Mouse (Mus musculus) cerebellum, adult 2 months (tissue): ENCODE results near the gene Sgcd. TPM values are rescaled to one million over a fixed set of nuclear protein-coding genes. Genes with fewer than 3 reads are reported as not detected.

ENCODE experiments used
- DNase-seq, 2 experiments: peaks; one replicate each; pipeline ENCODE4 v3.0.0; 2021
- H3K27ac ChIP-seq: fragments of 200-500 bp; 2 replicates; pipeline ENCODE4 v1.5.1; 2012; ENCODE audit warnings: low read length, control low read depth, inconsistent platforms; ENCODE audit not compliant: insufficient read depth
- H3K27me3 ChIP-seq: fragments of 200-500 bp; 2 replicates; pipeline ENCODE4 v1.6.1; 2012; ENCODE audit warnings: inconsistent platforms, mild to moderate bottlenecking, low read length, moderate library complexity; ENCODE audit not compliant: control insufficient read depth, insufficient read depth
- H3K4me1 ChIP-seq: fragments of 200-500 bp; 2 replicates; pipeline ENCODE4 v1.6.1; 2011; ENCODE audit warnings: low read length; ENCODE audit not compliant: control insufficient read depth, insufficient read depth
- H3K4me3 ChIP-seq: fragments of 200-500 bp; replicated peaks from 2 replicates; pipeline ENCODE3; 2011; ENCODE audit warnings: mild to moderate bottlenecking, low read depth, low read length, control low read depth; ENCODE audit not compliant: insufficient read depth
- CTCF ChIP-seq: fragments of 200-500 bp; IDR thresholded peaks from 2 replicates; pipeline ENCODE4 v1.5.1; 2011; ENCODE audit warnings: low read depth, mild to moderate bottlenecking, control low read depth, low read length, moderate library complexity, borderline replicate concordance; ENCODE audit not compliant: insufficient read depth
- POLR2A ChIP-seq: fragments of 200-500 bp; IDR thresholded peaks from 2 replicates; pipeline ENCODE4 v1.6.1; 2011; ENCODE audit warnings: low read length, control low read depth, borderline replicate concordance; ENCODE audit not compliant: insufficient read depth
- WGBS: fragments of 180-500 bp; shearing (Covaris S2); methylation state at CpG from one replicate; pipeline ENCODE4 v1.1.7; 2018; 5-methylcytosine and 5-hydroxymethylcytosine counted together
- polyA plus RNA-seq: library from polyadenylated mRNA; depleted of rRNA; stranded (reverse); fragments of >200 nt; gene quantifications from 2 replicates; pipeline ENCODE4 v1.2.3, GENCODE M21; 2012

Gene Sgcd
- polyA plus RNA-seq, 1 experiment: 2.6 TPM

- Histone ChIP-seq H3K4me3 (no peak overlapping the region), H3K4me1 (no peaks in the 10 kb centered on the region), H3K27ac (no peak overlapping the region), H3K27me3 (no peaks in the 10 kb centered on the region)
- peak; percentile 1 to 18 for DNase-seq
- 67% methylated on average over 1 of the region's 1 CpGs for WGBS
- TF ChIP-seq CTCF: peak; percentile 54
- no peak for TF ChIP-seq POLR2A
Measured at GRCm38 (mm10) chr11:46864809-46865208, 1124.0 kb downstream of the Sgcd start.

- Histone ChIP-seq H3K27ac (no peak overlapping the region), H3K4me1 (no peaks in the 10 kb centered on the region), H3K27me3 (no peaks in the 10 kb centered on the region), H3K4me3 (no peak overlapping the region)
- DNase-seq: no peak
- WGBS: 30% methylated on average over 8 of the region's 8 CpGs
- no peak for TF ChIP-seq POLR2A
- TF ChIP-seq CTCF: no peak
Measured at GRCm38 (mm10) chr11:46848221-46848971, 1140.4 kb downstream of the Sgcd start.

GRCm38 (mm10) chr11:46847827-46848220, 1140.9 kb downstream of the Sgcd start:
- no peaks in the 10 kb centered on the region for H3K4me1 ChIP-seq
- H3K27me3 ChIP-seq: no peaks in the 10 kb centered on the region
- no peak for TF ChIP-seq CTCF
- TF ChIP-seq POLR2A: no peak
- 59% methylated on average over 3 of the region's 3 CpGs for WGBS
- no peak overlapping the region for H3K4me3 ChIP-seq
- no peak for DNase-seq
- no peak overlapping the region for H3K27ac ChIP-seq

- 88% methylated on average over 1 of the region's 1 CpGs for WGBS
- DNase-seq: no peak
- H3K27ac ChIP-seq: no peak overlapping the region
- no peaks in the 10 kb centered on the region for H3K27me3 ChIP-seq
- H3K4me1 ChIP-seq: no peaks in the 10 kb centered on the region
- no peak overlapping the region for H3K4me3 ChIP-seq
- TF ChIP-seq POLR2A: no peak
- TF ChIP-seq CTCF: no peak
Measured at GRCm38 (mm10) chr11:46846661-46847060, 1142.1 kb downstream of the Sgcd start.
